Mouse (Mus musculus): ENCODE results near the gene Cacnb1. TPM values are rescaled to one million over a fixed set of nuclear protein-coding genes. Genes with fewer than 3 reads are reported as not detected.

The Cacnb1 gene
- polyA plus RNA-seq, 1 experiment from 2014 or later: 7.5 TPM

DNA sequence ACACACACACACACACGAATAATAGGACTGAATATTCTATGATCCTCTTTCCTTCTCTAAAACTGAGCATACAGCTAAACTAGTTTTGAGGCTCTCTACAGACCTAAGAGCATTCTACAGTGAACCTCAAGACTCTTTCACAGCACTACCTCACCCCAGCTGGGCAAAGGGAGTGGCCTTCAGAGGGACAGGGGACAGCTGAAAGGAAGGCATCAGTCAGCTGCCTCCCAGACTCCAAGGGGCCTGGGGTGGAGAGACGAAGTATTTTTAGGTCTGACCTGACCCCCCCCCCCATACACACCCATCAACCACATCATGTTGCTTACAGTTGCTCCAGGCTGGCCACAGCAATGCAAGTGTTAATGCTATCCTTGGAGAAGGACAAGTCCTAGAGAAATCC lies 1.7 kb downstream of the Cacnb1 start:
- no peak for ATAC-seq
- Histone ChIP-seq H3K9me3 (no peaks in the 10 kb centered on the region), H3K4me3 (replicated peaks) (peak overlapping the region; percentile 77)

DNA sequence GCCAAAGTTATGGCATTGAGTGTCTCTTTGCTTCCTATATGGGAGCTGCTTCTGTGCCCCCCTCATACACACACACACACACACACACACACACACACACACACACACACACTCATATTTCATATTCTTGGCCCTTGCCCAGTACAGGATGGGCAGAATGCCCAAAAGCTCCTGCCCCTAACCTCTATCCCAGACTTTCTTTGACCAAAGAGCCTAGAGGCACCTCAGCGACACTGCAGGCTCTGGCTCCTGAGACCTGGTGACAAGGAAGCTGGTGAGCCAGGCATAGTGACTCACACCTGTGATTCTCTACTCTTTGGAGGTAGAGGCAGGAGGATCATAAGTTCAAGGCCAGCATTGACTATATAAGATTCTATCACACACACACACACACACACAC lies 2.1 kb downstream of the Cacnb1 start:
- Histone ChIP-seq H3K9ac (no peak overlapping the region), H3K27me3 (replicated peaks) (no peaks in the 10 kb centered on the region), H3K4me2 (replicated peaks) (peak overlapping the region; percentile 98), H3K4me3 (replicated peaks) (no peak overlapping the region), H3K36me3 (0 out of 2 replicates have a peak, but pooled peaks cover 4% of the 10 kb centered on the region), H3K4me1 (replicated peaks) (peaks cover 28% of the 10 kb centered on the region), H3K27ac (no peak overlapping the region), H3K9me3 (no peaks in the 10 kb centered on the region)
- no peak for ATAC-seq
- 61% methylated on average over 1 of the region's 1 CpGs for WGBS

More for the DNA sequence above, 1.7 kb downstream of the Cacnb1 start:
- H3K36me3 ChIP-seq: 0 out of 2 replicates have a peak, but pooled peaks cover 4% of the 10 kb centered on the region
- H3K9ac ChIP-seq: 0 out of 2 replicates have a peak overlapping the region, but pooled peaks have one; percentile 85
- H3K27me3 ChIP-seq (replicated peaks): no peaks in the 10 kb centered on the region
- WGBS: 39% methylated on average over 2 of the region's 2 CpGs
- H3K27ac ChIP-seq: no peak overlapping the region
- H3K4me1 ChIP-seq (replicated peaks): peaks cover 32% of the 10 kb centered on the region
- peak overlapping the region; percentile 98 for H3K4me2 ChIP-seq (replicated peaks)

DNA sequence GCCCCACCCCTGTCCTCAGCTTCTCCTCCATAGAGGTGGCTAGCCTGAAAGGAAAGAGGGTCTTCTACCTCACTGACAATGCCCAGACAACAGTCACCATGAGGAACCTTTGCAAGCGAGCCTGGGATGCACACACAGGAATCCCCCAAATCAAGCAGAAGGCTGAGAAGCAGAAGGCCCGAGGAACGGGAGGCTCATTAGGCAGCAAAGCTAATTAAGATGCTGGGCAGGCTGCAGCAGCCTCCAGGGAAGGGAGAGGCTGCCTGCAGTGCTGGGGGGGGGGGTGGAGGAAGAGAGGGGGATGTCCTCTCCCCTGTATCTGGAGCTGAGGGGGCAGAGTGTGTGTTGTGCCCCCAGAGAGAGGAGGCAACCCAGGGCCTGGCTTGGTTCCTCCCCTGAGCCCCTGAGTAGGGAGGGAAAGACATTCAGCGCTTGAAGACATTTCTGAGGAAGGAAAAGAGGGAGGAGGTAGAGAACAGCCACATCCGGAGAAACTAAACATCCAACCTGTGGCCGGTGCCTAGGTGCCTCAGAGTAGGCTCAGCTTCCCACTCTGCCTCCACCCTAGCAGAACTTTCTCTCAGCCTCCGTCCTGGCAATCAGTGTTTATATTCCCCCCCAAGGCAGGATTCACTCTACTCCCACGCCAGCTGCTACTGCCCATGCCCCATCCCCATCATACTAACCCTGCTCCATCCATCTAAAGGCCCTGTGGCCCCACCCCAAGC lies 2.8 kb downstream of the Cacnb1 start:
- H3K4me1 ChIP-seq (replicated peaks): peaks cover 25% of the 10 kb centered on the region
- peak overlapping the region; percentile 40 for H3K4me2 ChIP-seq (replicated peaks)
- H3K9ac ChIP-seq: no peak overlapping the region

DNA sequence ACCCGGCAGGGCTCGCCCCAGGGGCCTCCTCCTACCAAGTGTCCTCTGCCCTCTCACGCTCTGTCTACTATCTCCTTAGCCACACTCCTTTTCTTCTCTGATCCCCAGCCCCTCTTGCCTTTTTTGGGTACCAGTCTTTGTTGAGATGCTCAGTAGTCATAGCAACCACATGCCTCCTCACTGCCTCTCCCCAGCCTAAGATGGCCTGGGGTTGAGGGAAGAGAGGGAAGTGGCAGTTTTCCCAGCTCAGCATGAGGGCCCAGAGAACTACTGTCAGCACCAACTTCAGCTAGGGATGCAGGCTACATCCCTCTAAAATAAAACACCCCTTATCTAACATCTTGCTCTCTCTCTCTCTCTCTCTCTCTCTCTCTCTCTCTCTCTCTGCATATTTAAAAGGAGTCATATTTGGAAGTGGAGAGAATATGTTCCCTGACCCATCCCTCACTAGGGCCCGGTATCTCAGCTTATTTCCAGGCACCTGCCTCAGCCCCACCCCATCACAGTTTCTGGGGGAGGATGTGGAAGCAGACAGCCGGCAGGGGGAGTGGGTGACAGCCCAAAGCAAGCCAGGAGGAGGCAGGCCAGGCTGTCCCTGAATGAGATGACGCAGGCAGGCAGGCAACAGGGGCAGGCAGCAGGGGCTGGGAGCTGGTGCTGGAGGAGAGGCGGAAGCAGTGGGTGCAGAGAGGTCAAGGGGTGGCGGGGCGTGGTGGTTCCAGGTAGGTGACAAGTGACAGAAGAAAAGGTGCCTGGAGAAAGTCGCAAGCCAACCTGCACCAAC lies 3.8 kb downstream of the Cacnb1 start:
- Histone ChIP-seq H3K27me3 (replicated peaks) (no peaks in the 10 kb centered on the region), H3K36me3 (0 out of 2 replicates have a peak, but pooled peaks cover 7% of the 10 kb centered on the region), H3K9ac (no peak overlapping the region), H3K4me3 (replicated peaks) (no peak overlapping the region), H3K27ac (no peak overlapping the region), H3K9me3 (no peaks in the 10 kb centered on the region), H3K4me1 (replicated peaks) (peaks cover 25% of the 10 kb centered on the region), H3K4me2 (replicated peaks) (peak overlapping the region; percentile 40)
- 0 out of 2 replicates have a peak, but pooled peaks have one; percentile 11 for ATAC-seq
- WGBS: 36% methylated on average over 10 of the region's 10 CpGs

More for the DNA sequence above, 2.8 kb downstream of the Cacnb1 start:
- ATAC-seq: no peak
- 39% methylated on average over 8 of the region's 8 CpGs for WGBS
- H3K27me3 ChIP-seq (replicated peaks): no peaks in the 10 kb centered on the region
- no peaks in the 10 kb centered on the region for H3K9me3 ChIP-seq
- 0 out of 2 replicates have a peak, but pooled peaks cover 5% of the 10 kb centered on the region for H3K36me3 ChIP-seq
- no peak overlapping the region for H3K4me3 ChIP-seq (replicated peaks)
- H3K27ac ChIP-seq: 0 out of 2 replicates have a peak overlapping the region, but pooled peaks have one; percentile 4

GRCm38 (mm10) chr11:98018222-98018621 lies 4.6 kb downstream of the Cacnb1 start:
- ATAC-seq: no peak
- WGBS: 83% methylated on average over 6 of the region's 6 CpGs
- peaks cover 22% of the 10 kb centered on the region for H3K4me1 ChIP-seq (replicated peaks)

GRCm38 (mm10) chr11:98016824-98017223 lies 6.0 kb downstream of the Cacnb1 start:
- no peak for ATAC-seq
- no peak overlapping the region for H3K9ac ChIP-seq
- H3K4me3 ChIP-seq (replicated peaks): no peak overlapping the region
- 0 out of 2 replicates have a peak, but pooled peaks cover 7% of the 10 kb centered on the region for H3K36me3 ChIP-seq
- no peaks in the 10 kb centered on the region for H3K27me3 ChIP-seq (replicated peaks)
- H3K4me2 ChIP-seq (replicated peaks): no peak overlapping the region
- H3K27ac ChIP-seq: no peak overlapping the region
- H3K9me3 ChIP-seq: no peaks in the 10 kb centered on the region
- WGBS: 71% methylated on average over 4 of the region's 4 CpGs
- peaks cover 17% of the 10 kb centered on the region for H3K4me1 ChIP-seq (replicated peaks)

More at GRCm38 (mm10) chr11:98018222-98018621, 4.6 kb downstream of the Cacnb1 start:
- Histone ChIP-seq H3K9ac (no peak overlapping the region), H3K4me3 (replicated peaks) (no peak overlapping the region), H3K36me3 (0 out of 2 replicates have a peak, but pooled peaks cover 7% of the 10 kb centered on the region), H3K4me2 (replicated peaks) (no peak overlapping the region), H3K27ac (no peak overlapping the region), H3K27me3 (replicated peaks) (no peaks in the 10 kb centered on the region), H3K9me3 (no peaks in the 10 kb centered on the region)

GRCm38 (mm10) chr11:98016177-98016576 lies 6.7 kb downstream of the Cacnb1 start:
- Histone ChIP-seq H3K9me3 (no peaks in the 10 kb centered on the region), H3K4me2 (replicated peaks) (no peak overlapping the region), H3K4me3 (replicated peaks) (no peak overlapping the region), H3K4me1 (replicated peaks) (peaks cover 10% of the 10 kb centered on the region), H3K27me3 (replicated peaks) (no peaks in the 10 kb centered on the region), H3K27ac (no peak overlapping the region), H3K9ac (no peak overlapping the region), H3K36me3 (0 out of 2 replicates have a peak, but pooled peaks cover 7% of the 10 kb centered on the region)
- ATAC-seq: no peak
- WGBS: 85% methylated on average over 5 of the region's 5 CpGs

DNA sequence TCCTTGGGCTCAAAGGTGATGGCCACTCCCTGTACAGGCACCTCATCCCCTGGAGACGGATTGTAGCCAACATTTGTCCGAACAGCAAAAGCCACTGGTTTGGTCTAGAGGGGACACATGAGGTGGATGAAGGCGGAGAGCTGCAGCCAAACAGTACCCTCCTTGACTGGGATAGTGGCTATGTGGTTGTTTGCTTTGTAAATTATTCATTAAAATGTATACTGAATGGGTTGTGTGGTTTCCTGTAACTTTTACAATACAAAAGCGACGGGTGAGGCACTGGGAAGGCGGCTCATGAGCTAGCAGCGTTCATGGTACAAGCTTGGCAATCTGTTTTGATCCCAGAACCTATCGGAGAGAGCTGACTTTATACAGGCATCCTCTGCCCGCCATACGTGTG lies 10.0 kb downstream of the Cacnb1 start:
- Histone ChIP-seq H3K4me2 (replicated peaks) (no peak overlapping the region), H3K27me3 (replicated peaks) (no peaks in the 10 kb centered on the region), H3K4me1 (replicated peaks) (0 out of 2 replicates have a peak, but pooled peaks cover 2% of the 10 kb centered on the region), H3K9me3 (no peaks in the 10 kb centered on the region), H3K4me3 (replicated peaks) (no peak overlapping the region), H3K36me3 (0 out of 2 replicates have a peak, but pooled peaks cover 7% of the 10 kb centered on the region), H3K27ac (no peak overlapping the region), H3K9ac (no peak overlapping the region)
- no peak for ATAC-seq
- 74% methylated on average over 10 of the region's 10 CpGs for WGBS

DNA sequence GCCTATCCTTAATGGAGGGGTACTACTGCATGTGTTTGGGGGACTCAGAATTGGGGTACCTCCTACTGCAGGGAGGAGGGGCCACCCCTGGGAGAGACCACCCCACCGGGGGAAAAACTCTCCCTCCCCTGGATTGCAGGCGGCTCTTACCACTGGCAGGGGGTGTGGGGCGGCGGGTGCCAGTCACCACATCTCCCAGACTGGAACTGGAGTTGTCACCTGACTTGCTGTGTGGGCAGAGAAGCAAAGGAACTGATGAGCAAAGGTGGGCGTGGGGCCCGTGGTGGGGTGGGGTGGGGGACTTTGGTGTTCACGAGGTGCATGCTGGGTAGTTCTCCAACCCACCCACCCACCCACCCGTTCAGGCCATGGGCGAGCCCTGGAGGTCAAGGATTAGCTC lies 11.1 kb downstream of the Cacnb1 start:
- no peak for ATAC-seq
- Histone ChIP-seq H3K4me2 (replicated peaks) (no peak overlapping the region), H3K27ac (no peak overlapping the region), H3K9ac (no peak overlapping the region), H3K4me3 (replicated peaks) (no peak overlapping the region), H3K27me3 (replicated peaks) (no peaks in the 10 kb centered on the region), H3K4me1 (replicated peaks) (0 out of 2 replicates have a peak, but pooled peaks cover 2% of the 10 kb centered on the region), H3K9me3 (no peaks in the 10 kb centered on the region), H3K36me3 (0 out of 2 replicates have a peak, but pooled peaks cover 3% of the 10 kb centered on the region)
- 73% methylated on average over 9 of the region's 9 CpGs for WGBS

DNA sequence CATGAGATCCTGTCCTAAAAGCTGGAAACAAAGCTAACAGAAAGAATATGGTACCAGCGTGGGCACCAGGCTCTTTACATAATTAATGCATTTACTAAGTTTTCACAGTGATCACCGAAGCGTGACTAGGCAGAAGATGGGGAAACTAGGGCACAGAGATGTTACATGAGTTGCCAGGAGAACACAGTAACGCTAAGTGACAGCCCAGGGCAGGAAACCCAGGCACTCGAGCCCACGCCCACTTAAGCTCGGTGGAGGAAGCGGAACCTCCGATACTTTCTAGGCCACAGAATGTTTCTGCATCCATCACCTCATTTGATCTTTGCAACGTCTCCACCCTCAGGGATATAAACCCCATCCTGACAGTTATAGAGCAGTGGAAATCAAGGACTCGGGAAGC lies 14.7 kb downstream of the Cacnb1 start:
- Histone ChIP-seq H3K36me3 (no peaks in the 10 kb centered on the region; the same call in 1 of the 2 replicates), H3K4me1 (replicated peaks) (peaks cover 8% of the 10 kb centered on the region; the same call in 1 of the 2 replicates), H3K27me3 (replicated peaks) (no peaks in the 10 kb centered on the region), H3K27ac (no peak overlapping the region), H3K9ac (no peak overlapping the region), H3K4me2 (replicated peaks) (no peak overlapping the region), H3K9me3 (no peaks in the 10 kb centered on the region; the same call in 1 of the 2 replicates), H3K4me3 (replicated peaks) (no peak overlapping the region)
- ATAC-seq: no peak
- WGBS: 78% methylated on average over 11 of the region's 11 CpGs

- H3K27ac ChIP-seq: no peak overlapping the region
- peaks cover 12% of the 10 kb centered on the region; the same call in 1 of the 2 replicates for H3K4me1 ChIP-seq (replicated peaks)
- no peaks in the 10 kb centered on the region; the same call in 1 of the 2 replicates for H3K9me3 ChIP-seq
- no peak overlapping the region for H3K9ac ChIP-seq
- peaks cover 7% of the 10 kb centered on the region for H3K27me3 ChIP-seq (replicated peaks)
- H3K4me3 ChIP-seq (replicated peaks): no peak overlapping the region
- no peak for ATAC-seq
- 81% methylated on average over 10 of the region's 10 CpGs for WGBS
- no peak overlapping the region for H3K4me2 ChIP-seq (replicated peaks)
- no peaks in the 10 kb centered on the region; the same call in 1 of the 2 replicates for H3K36me3 ChIP-seq
Observed at GRCm38 (mm10) chr11:98005686-98006085, 17.1 kb downstream of the Cacnb1 start.

DNA sequence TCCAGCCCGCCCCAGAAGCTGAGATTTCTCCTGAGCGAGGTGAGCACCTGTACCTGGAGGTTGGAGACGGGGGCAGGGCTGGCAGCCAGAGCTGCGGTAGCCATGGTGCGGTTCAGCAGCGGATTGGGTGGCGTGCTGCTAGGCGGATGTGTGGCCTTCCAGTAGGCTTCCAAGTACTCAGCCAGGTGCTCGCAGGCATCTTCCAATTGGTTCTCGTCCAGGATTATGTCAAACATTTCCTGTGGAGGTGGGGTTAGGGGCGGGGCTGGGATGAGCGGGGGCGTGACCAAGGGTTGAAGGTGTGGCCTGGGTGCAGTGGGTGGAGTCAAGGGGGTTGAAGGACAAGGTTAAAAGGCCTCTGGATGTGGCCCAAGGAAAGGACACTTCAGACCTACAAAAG lies 17.8 kb downstream of the Cacnb1 start:
- H3K36me3 ChIP-seq: no peaks in the 10 kb centered on the region; the same call in 1 of the 2 replicates
- peaks cover 7% of the 10 kb centered on the region for H3K27me3 ChIP-seq (replicated peaks)
- 48% methylated on average over 13 of the region's 13 CpGs for WGBS
- peaks cover 12% of the 10 kb centered on the region; the same call in 1 of the 2 replicates for H3K4me1 ChIP-seq (replicated peaks)
- peak overlapping the region; percentile 33; the same call in 1 of the 2 replicates for H3K4me2 ChIP-seq (replicated peaks)
- H3K9me3 ChIP-seq: no peaks in the 10 kb centered on the region; the same call in 1 of the 2 replicates
- ATAC-seq: peak; percentile 69
- no peak overlapping the region for H3K27ac ChIP-seq
- H3K9ac ChIP-seq: no peak overlapping the region
- no peak overlapping the region for H3K4me3 ChIP-seq (replicated peaks)
